Mouse (Mus musculus) right cerebral cortex, postnatal 10 days (tissue): ENCODE measurements around the gene Ap2b1.
"Not testable (repeated sequence)": the region's sequence is repeated elsewhere in the genome, so short reads cannot be mapped to it uniquely, and the experiment has no call there.

ENCODE experiments used
- DNase-seq, 2 experiments: peaks; one replicate each; pipeline ENCODE4 v3.0.0; 2021; ENCODE audit warnings: low spot score in 2 of 2

Ap2b1 gene

GRCm38 (mm10) chr11:83301431-83301831 is 2.6 kb downstream of the Ap2b1 start:
- no peak for DNase-seq

- peak in 1 of 2 experiments; percentile 36 for DNase-seq
These were observed 3.3 kb downstream of the Ap2b1 start for GRCm38 (mm10) chr11:83302124-83302523.

GRCm38 (mm10) chr11:83302526-83303251 is 3.9 kb downstream of the Ap2b1 start, which contains the start of gene Pex12:
TSS of gene Pex12 (minus strand) at chr11:83302586.
- DNase-seq: peak; percentile 97 to 98

- peak; percentile 29 to 43 for DNase-seq
These were observed 4.9 kb downstream of the Ap2b1 start for GRCm38 (mm10) chr11:83303751-83304150.

GRCm38 (mm10) chr11:83304485-83304884 is 5.7 kb downstream of the Ap2b1 start:
- no peak for DNase-seq

GRCm38 (mm10) chr11:83306700-83307253 is 8.0 kb downstream of the Ap2b1 start:
- no peak for DNase-seq

- DNase-seq: peak in 1 of 2 experiments; percentile 29
These were observed 13.6 kb downstream of the Ap2b1 start for GRCm38 (mm10) chr11:83312471-83312870.

GRCm38 (mm10) chr11:83319048-83319447 is 20.2 kb downstream of the Ap2b1 start:
- DNase-seq: no peak

GRCm38 (mm10) chr11:83326692-83327091 is 27.9 kb downstream of the Ap2b1 start:
- DNase-seq: not testable (repeated sequence)

GRCm38 (mm10) chr11:83327427-83327826 is 28.6 kb downstream of the Ap2b1 start:
- DNase-seq: peak; percentile 67 to 84

GRCm38 (mm10) chr11:83335826-83336225 is 37.0 kb downstream of the Ap2b1 start:
- DNase-seq: no peak

- no peak for DNase-seq
These were observed 40.9 kb downstream of the Ap2b1 start for GRCm38 (mm10) chr11:83339705-83340104.

- no peak for DNase-seq
These were observed 43.0 kb downstream of the Ap2b1 start for GRCm38 (mm10) chr11:83341716-83342245.

- DNase-seq: no peak
These were observed 56.6 kb downstream of the Ap2b1 start for GRCm38 (mm10) chr11:83355428-83355827.

GRCm38 (mm10) chr11:83357421-83357820 is 58.6 kb downstream of the Ap2b1 start:
- DNase-seq: peak; percentile 56 to 59

GRCm38 (mm10) chr11:83364656-83365055 is 65.8 kb downstream of the Ap2b1 start:
- no peak for DNase-seq

GRCm38 (mm10) chr11:83371267-83371666 is 72.4 kb downstream of the Ap2b1 start:
- peak; percentile 70 to 76 for DNase-seq

- DNase-seq: no peak
These were observed 81.0 kb downstream of the Ap2b1 start for GRCm38 (mm10) chr11:83379745-83380341.

GRCm38 (mm10) chr11:83382876-83383531 is 84.2 kb downstream of the Ap2b1 start:
- DNase-seq: no peak

- no peak for DNase-seq
These were observed 84.7 kb downstream of the Ap2b1 start for GRCm38 (mm10) chr11:83383532-83383887.

- no peak for DNase-seq
These were observed 94.2 kb downstream of the Ap2b1 start for GRCm38 (mm10) chr11:83393062-83393461.

GRCm38 (mm10) chr11:83394802-83395439 is 96.1 kb downstream of the Ap2b1 start:
- peak; percentile 46 to 62 for DNase-seq
